Mouse (Mus musculus) testis, postnatal 14 days (tissue): ENCODE measurements around the gene Tuba4a.

Experiments
- DNase-seq: peaks from one replicate; pipeline ENCODE4 v3.0.0; 2021; ENCODE audit warnings: low spot score

The Tuba4a gene

GRCm38 (mm10) chr1:75212542-75212941 is 7.1 kb downstream of the Tuba4a start:
- DNase-seq: no peak

DNA sequence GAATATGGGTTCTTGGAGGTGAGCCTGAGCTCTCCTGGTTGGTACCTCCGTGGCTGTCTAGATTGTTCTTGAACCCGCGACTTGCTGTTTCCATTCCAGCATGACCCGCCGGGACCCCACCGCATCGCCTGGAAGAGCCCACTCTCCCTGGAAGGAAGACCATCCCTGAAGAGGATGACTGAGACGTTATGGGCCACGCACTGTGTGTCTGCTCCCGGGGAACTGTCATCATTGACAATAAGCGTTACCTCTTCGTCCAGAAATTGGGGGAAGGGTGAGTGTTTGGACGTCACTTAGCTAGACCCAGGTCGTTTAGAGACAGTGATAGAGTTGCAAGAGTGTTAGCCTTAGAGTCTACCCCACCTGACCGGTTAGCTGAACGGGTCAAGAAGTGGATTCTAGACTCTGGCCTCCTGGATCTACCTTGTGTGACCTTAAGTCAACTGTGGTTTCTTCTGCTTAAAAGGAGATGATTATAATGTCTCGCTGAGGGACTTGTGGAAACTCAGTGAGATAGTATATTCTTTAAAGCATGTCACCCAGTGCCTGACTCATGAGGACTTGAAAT is 8.4 kb downstream of the Tuba4a start:
- no peak for DNase-seq

DNA sequence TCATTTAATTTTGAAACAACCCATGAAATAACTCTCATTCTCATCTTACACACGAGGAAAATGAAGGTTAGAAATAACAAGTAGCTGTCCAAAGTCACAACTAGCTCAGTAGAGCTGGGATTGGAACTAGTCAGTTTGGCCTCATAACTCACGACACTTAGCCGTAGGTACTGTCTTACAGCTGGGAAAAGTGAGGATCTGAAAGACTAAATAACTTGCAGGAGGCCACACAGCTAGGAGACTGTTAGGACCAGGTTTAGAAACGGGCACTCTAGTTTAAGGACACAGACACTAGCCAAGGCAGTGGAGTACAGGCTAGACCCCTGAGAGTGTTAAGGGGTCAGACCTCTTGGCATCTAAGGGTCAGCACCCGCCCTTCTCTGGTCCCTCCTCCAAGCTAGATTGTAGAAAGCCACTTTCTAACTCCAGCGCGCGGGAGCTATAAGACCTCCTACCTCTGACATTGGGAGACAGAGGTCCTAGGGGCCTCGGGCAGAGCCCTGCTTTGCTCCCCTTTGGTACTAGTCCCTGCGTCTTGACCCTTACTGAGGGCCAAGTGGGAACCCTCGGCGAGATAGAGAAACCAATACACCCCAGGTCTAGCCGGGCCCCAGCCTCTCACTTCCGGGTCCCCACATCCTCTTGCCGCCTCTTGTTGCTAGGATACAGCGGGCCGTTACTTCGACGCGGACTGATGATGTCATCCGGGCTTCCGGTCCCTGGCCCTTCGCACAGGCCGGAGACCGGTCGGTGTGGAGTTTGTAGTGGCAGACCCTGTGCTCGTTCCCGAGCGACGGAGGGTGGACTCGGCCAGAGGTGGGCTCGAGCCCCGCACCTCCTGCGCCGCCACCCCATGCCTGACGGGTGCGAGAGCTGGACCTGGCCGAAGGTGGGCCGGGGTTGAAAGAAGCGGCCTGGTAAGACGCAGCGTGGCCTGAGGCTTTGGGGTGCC is 9.3 kb downstream of the Tuba4a start, which contains the start of the genes Glb1l and Stk16:
Glb1l (minus strand) TSS at position 678 of the 952 bp plus-strand sequence.
Stk16 (plus strand) TSS at position 703 of the 952 bp plus-strand sequence.
- peak; percentile 97 for DNase-seq

DNA sequence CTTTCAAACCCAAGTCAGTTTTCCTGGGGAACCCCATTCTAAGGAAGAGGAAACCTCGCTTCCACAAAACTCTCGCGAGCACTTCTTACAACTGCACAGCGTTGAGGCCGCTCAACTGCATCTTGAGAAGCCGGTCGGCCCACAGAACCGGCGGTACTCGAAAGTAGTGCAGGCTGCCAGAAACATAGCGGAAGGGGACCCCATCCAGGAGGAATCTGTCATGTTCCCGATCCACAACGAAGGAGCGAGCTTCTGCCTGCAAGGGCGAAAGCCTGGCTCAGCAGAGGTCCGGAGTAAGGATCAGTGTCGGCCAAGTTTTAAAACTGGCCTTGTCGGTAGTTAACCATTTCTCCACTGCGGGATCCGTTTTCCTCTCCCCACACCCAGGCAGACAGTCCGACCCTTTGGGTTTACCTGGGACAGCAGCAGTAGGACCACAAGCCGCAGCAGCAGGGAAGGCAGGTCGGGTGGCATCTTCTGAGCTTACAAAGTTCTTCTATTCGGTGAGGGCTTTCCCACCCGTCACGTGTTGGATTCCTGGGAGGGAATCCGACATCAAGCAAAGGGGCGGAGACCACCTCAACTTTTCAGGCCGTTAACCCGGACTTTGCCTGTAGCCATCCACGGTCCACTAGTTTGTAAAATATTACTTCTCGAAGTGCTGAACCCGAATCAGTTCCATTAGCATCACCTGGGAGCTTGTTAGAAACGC is 10.5 kb downstream of the Tuba4a start:
- DNase-seq: no peak

- DNase-seq: no peak
Measured at GRCm38 (mm10) chr1:75201236-75201635, 18.4 kb downstream of the Tuba4a start.

DNA sequence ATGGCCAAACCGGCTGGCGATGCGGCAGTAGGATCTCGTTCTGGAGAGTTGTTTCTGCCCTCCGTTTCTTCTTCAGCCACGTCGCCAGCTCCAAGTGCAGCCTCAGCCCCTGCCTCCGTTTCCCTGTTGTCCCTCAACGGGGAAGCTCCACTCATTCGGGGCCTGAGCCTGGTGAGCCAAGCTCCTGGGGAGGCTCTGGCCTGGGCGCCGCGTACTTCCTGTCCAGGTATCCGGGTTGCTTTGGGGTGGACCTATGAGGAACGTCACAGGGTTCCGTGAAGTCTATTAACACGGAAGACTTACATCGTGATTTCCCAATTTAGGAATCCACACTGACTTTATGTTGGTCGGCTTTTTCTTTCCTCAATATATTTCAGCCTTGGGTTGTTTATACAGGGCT is 27.2 kb downstream of the Tuba4a start:
- DNase-seq: peak; percentile 66

DNA sequence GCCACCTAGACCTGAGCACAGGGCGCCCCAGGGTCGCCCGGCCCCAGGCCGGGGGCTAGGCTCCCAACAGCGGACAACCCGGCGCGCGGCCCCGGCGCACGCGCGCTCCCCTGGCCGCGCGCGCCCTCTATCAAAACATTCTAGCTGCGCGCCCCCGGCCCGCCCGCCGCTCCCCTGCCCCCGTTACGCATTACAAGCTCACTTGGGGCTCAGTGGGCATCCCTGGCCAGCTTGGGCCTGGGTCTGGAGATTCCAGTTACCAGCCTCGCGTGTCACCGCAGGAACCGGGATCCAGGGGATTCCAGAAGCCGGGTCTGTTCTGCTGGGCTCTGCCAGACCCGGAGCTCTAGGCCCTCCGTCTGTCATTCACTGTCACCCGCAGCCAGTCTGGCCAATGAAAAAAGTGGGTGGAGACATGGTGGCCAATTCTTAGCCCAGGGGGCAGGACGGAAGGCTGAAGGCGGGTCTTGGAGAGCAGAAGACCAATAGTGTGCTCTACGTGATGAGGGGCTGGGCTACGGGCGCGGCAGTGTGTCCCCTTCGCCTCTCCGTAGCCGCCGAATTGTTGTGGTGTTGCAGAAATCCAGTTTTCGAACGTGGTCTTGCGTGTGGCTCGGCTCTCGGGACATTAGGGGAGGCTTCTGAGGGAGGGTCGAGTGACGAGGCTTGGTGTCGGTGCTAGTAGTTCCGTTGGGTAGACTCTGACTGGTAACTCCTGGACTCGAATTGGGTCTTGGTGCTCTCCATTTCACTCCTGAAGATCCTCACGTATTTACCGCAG is 27.9 kb downstream of the Tuba4a start, which contains the start of the genes Ankzf1 and Atg9a:
Ankzf1 (plus strand) TSS at position 530 of the 781 bp plus-strand sequence.
Atg9a (minus strand) TSS at position 575 of the 781 bp plus-strand sequence.
- peak; percentile 96 for DNase-seq

DNA sequence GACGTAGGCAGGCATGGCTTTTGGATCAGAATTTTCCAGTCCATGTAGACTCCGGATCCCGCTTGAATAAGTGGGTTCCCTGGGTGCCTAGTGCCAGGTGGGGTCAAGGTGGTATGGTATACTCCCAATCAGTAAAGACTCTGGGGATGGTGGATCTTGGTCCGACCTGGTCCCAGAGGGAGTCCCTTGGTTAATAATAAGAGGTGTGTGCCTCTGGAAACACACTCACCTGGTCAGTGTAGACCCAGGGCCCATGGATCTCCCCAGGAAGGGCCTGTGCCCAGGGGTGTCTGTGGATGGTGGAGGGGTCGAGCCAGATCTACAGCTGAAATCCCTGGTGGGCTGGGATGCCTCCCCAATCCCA is 28.4 kb downstream of the Tuba4a start:
- DNase-seq: no peak

DNA sequence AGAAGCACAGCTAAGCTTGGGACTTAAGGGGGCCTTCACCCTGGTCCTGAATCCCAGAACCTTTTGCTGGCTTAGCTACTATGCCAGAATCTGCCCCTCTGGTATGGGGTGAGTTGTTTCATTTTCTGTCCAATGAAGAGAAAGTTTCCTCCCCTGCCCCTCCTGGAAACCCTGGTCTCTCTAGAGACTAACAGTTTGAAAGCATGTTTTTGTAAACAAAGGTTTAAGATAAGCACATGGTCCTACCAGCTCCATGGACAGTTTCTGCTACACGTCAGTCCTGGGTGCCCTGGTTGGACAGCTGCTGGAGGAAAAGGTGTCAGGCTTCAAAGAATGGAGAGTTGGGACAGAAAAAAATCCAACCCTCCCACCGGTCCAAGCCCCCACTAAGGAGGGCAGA is 29.1 kb downstream of the Tuba4a start:
- no peak for DNase-seq

- DNase-seq: no peak
Measured at GRCm38 (mm10) chr1:75187914-75188483, 31.7 kb downstream of the Tuba4a start.

- DNase-seq: no peak
Measured at GRCm38 (mm10) chr1:75187126-75187525, 32.5 kb downstream of the Tuba4a start.

DNA sequence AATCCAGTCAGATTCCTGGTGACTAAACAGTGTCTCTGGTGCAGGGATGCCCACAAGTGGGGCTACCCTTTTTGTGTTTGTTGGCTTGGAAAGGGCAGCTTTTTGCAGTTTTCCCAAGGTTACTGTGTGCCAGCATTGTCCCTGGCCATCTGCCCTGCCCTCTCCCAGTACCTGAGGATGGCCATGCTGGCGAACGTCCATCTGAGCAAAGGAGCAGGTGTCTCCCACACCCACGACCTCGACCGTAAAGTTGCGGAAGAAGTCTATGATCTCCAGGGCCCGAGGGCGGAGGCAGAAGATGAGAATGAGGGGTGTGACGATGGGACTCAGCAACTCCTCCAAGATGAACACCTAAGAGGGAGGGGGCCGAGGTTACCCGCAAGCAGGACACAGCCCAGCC is 34.2 kb downstream of the Tuba4a start:
- no peak for DNase-seq

DNA sequence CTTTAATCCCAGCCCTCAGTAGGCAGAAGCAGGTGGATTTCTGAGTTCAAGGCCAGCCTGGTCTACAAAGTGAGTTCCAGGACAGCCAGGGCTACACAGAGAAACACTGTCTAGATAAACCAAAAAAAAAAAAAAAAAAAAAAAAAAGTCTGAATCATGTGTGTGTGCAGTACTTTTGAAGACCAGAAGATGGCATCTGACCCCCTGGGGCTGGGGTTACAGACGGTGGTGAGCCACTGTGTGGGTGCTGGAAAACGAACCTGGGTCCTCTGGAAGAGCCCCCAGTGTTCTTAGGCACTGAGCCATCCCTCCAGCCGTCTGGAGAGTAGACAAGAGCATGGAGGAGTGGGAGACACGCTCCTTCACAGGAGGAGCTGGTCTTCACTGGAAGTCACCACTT is 37.5 kb downstream of the Tuba4a start:
- DNase-seq: no peak

- no peak for DNase-seq
Measured at GRCm38 (mm10) chr1:75181377-75181870, 38.2 kb downstream of the Tuba4a start.

DNA sequence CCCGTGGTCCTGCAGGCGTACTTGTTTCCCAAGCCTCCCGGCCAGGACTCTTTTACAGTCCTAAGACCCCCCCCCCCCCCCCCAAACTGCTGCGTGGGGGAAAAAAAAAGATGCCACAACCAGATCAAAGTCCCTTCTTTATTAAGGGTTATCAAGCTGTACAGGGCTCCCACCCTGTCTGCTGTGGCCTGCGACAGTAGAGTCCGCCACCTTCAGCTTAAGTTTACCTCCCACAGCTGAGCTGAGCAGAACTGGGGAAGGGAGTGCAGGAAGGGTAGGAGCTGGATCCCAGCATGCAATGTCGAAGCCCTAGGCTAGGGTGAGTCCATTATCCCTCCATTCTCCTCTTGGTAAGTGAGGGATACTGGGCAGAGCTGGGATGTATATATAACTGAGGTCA is 38.9 kb downstream of the Tuba4a start:
- DNase-seq: no peak

DNA sequence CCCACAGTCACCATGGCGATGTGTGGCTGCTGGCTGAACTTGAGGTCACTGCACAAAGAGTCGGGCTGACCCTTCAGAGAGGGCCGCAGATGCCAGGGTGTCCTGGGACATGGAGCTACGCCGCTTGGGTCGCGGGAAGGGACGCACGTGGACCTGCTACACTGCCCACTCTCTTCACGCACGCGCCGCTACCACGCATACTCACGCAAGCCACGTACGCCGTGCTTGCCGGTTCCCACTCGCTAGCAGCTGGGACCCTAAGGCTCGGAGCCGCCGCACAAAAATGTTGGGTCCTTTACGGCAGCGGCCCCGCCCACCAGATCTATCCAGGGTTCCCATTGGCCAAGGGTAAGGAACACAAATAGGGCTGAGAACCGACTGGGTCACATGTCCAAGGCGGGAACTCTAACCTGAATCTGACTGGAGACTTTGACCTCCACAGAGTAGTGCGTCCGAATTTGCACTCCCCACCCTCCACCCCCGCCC is 39.5 kb downstream of the Tuba4a start, which contains the start of gene Abcb6:
Abcb6 (minus strand) TSS at position 288 of the 486 bp plus-strand sequence.
- DNase-seq: peak; percentile 88

DNA sequence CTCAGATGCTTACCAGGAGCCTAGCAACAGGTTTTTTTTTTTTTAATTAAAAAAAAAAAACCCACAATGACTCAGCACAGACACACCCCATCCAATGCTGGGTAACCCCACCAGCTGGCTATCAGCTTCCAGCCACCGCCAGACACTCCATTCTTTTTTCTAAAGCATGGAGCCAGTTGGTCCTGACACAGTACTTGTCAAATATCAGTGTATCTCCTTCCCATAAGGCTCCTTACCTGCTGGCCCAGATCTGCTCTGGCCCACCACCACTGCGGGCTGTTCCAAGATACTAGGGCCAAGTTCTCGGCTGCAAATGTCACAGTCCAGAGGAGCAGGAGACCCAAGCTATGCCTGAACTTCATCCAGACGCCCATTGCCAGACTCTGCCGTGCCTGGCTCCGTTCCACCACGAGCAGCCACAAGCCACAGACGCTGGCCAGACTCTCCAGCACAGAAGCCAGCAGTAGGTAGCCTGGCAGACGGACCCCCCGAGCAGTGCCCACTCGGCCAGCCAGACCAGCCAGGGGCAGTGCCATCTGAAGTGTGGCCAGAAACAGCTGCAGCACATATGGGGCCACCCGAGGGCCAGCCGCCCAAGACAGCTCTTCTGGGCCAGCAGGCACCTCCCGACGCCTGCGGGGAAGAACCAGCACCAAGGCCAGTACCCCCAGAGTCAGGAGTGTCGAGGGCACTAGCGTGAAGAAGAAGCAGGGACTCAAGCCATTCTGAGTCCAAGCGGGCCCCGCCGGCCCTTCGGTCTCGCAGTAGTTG is 40.1 kb downstream of the Tuba4a start:
- no peak for DNase-seq

DNA sequence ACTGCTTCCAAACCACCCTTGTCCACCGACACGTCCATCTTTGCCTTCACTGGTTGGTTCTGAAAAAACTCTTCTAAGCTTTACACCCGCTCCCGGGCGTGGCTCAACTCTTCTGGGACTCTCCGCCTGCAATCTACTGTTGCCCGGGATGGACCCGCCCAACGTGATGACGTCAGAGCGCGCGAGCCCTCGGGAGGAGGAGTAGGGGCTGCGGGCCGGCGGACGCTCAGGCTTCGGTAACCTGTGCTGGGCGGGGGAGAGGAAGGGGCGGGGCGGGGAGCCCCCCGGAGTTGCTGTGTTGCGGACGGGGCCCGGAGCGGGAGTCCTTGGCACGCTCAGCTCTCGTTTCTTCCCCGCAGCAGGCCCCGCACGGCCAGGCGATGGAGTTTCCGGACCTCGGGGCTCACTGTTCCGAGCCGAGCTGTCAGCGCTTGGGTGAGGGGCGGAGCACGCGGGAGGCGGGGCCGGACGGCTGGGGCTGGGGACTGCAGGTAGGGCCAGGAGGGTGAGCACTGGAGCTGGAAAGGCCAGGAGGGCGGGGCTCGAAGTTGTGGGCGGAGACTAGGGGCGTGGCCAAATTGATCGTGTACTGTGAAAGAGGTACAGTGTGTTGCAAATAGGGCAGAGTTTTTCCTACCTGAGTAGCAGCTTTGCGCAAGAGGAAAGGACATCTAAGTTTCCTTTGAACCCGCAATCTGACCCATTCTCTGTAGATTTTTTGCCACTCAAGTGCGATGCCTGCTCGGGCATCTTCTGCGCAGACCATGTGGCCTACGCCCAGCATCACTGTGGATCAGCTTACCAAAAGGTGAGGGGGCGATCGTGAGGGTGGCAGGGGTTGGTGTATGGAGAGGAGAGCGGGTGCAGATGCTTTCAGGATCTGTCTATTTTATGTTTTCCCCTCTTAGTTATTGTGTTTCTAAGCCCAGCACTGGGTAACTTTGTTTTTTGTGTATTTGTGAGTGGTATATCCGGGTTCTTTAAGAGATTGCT is 50.9 kb downstream of the Tuba4a start, which contains the start of gene Zfand2b:
Zfand2b (plus strand) TSS at position 175 of the 993 bp plus-strand sequence.
- peak; percentile 94 for DNase-seq

DNA sequence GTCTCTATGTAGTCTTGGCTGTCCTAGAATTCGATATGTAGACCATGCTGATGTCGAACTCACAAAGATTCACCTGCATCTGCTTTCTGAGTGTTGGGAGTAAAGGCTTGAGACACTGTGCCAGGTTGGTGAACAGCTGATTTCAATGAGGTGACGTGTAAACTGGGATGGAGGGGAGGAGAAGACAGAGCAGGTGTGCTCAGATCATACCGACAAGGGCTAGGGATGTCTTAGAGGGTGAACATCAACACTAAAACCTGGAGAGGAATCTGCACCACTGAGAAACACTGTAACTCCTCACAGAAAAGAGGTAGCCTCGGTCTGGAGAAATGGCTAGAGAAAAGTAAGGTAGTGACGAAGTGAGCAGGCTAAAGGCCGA is 51.6 kb downstream of the Tuba4a start:
- DNase-seq: no peak
